Mouse (Mus musculus) brain, embryonic 14.5 days (tissue): ENCODE data around the gene Gm10260.

ENCODE experiments used
- CTCF ChIP-seq: fragments of 200-500 bp; IDR thresholded peaks from 2 replicates; pipeline ENCODE4 v1.5.1; 2012; ENCODE audit warnings: inconsistent platforms, mild to moderate bottlenecking, moderate library complexity, borderline replicate concordance; ENCODE audit not compliant: insufficient read depth, insufficient read length; ENCODE audit errors: extremely low read depth
- POLR2A ChIP-seq: fragments of 200-500 bp; IDR thresholded peaks from 2 replicates; pipeline ENCODE4 v1.6.1; 2012; ENCODE audit warnings: mild to moderate bottlenecking, inconsistent platforms, borderline replicate concordance; ENCODE audit not compliant: poor library complexity, insufficient read depth, insufficient read length, severe bottlenecking; ENCODE audit errors: extremely low read depth

DNA sequence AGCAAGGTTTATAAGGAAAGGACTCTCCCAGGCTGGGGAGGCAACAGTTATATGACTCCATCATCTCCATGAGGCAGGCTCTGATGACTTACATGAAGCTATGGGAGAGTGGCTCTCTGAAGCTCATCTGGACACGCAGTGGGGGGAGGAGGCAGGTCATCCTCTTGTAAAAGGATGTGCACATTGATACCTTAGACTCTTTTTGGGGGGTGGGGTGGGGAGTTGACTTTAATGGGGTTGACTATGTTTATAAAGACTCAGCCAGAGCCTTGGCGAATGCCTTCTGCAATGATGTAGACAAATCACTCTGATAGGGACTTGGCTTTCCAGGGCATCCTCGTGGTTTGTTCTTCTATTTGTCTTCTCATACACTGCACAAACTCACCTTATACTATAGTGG is 8.8 kb upstream of the Gm10260 start:
- TF ChIP-seq CTCF, result no peak
- no peak for TF ChIP-seq POLR2A
